Mouse (Mus musculus) myocyte (in vitro differentiated cells): ENCODE measurements at regions not wholly inside any gene's neighbourhood (a gene's known extent, or its start where the extent isn't known, plus 50 kb on each side); places are given as distances from the start of the nearest gene placed in this dataset.

ENCODE experiments used
- H3K27me3 ChIP-seq: one replicate; pipeline ENCODE4 v1.6.1; 2011; ENCODE audit not compliant: control insufficient read depth, insufficient read depth, insufficient read length
- H3K36me3 ChIP-seq: one replicate; pipeline ENCODE4 v1.6.1; 2011; ENCODE audit not compliant: control insufficient read depth, insufficient read depth
- H3K4me2 ChIP-seq: one replicate; pipeline ENCODE4 v1.6.1; 2011; ENCODE audit warnings: low read depth, control low read depth
- H3K4me3 ChIP-seq: one replicate; pipeline ENCODE4 v1.5.1; 2011; ENCODE audit warnings: mild to moderate bottlenecking, control low read depth, moderate library complexity
- H3K79me2 ChIP-seq: one replicate; pipeline ENCODE4 v1.6.1; 2011; ENCODE audit not compliant: control insufficient read depth, insufficient read depth
- H3ac ChIP-seq: one replicate; pipeline ENCODE4 v1.6.1; 2011; ENCODE audit not compliant: control insufficient read depth, insufficient read length
- CEBPB ChIP-seq: IDR thresholded peaks from 2 replicates; pipeline ENCODE4 v1.6.1; 2011; ENCODE audit warnings: mild to moderate bottlenecking, moderate library complexity; ENCODE audit not compliant: poor library complexity, insufficient read depth, severe bottlenecking
- E2F4 ChIP-seq: IDR thresholded peaks from one replicate; pipeline ENCODE4 v1.6.1; 2011; ENCODE audit warnings: mild to moderate bottlenecking, control low read depth, moderate library complexity; ENCODE audit not compliant: insufficient read depth
- MAX ChIP-seq: IDR thresholded peaks from one replicate; pipeline ENCODE4 v1.6.1; 2011; ENCODE audit warnings: low read depth, mild to moderate bottlenecking, control low read depth
- MYOD1 ChIP-seq, 3 experiments: IDR thresholded peaks; one replicate each; pipeline ENCODE4 v1.6.1; 2011; ENCODE audit warnings: control low read depth in 2 of 3, low read depth in 2 of 3, mild to moderate bottlenecking in 2 of 3, moderate library complexity in 1 of 3; ENCODE audit not compliant: insufficient read length in 2 of 3, control insufficient read depth in 1 of 3
- MYOG ChIP-seq, 3 experiments: IDR thresholded peaks; one replicate each; pipeline ENCODE4 v1.6.1; 2011; ENCODE audit warnings: control low read depth in 2 of 3, low read depth in 2 of 3, mild to moderate bottlenecking in 2 of 3; ENCODE audit not compliant: insufficient read length in 2 of 3, control insufficient read depth in 1 of 3, insufficient read depth in 1 of 3
- POLR2A ChIP-seq: IDR thresholded peaks from one replicate; pipeline ENCODE4 v1.6.1; 2011; ENCODE audit warnings: low read depth, mild to moderate bottlenecking, control low read depth, moderate library complexity; ENCODE audit not compliant: insufficient read length
- POLR2AphosphoS2 ChIP-seq: IDR thresholded peaks from one replicate; pipeline ENCODE4 v1.6.1; 2011; ENCODE audit warnings: low read depth, control low read depth; ENCODE audit not compliant: insufficient read length
- REST ChIP-seq: IDR thresholded peaks from one replicate; pipeline ENCODE4 v1.6.1; 2011; ENCODE audit warnings: mild to moderate bottlenecking, control low read depth, moderate library complexity; ENCODE audit not compliant: insufficient read depth, insufficient read length
- SRF ChIP-seq: IDR thresholded peaks from one replicate; pipeline ENCODE4 v1.6.1; 2011; ENCODE audit warnings: low read depth; ENCODE audit not compliant: control insufficient read depth, insufficient read length
- TCF12 ChIP-seq: IDR thresholded peaks from one replicate; pipeline ENCODE4 v1.6.1; 2011; ENCODE audit warnings: mild to moderate bottlenecking, control low read depth; ENCODE audit not compliant: poor library complexity, insufficient read depth, severe bottlenecking
- TCF3 ChIP-seq: IDR thresholded peaks from one replicate; pipeline ENCODE4 v1.6.1; 2011; ENCODE audit warnings: low read depth, control low read depth; ENCODE audit not compliant: insufficient read length
- USF1 ChIP-seq: IDR thresholded peaks from one replicate; pipeline ENCODE4 v1.6.1; 2011; ENCODE audit warnings: low read depth, mild to moderate bottlenecking, control low read depth, moderate library complexity

GRCm38 (mm10) chr13:115652352-115652751 lies 550.6 kb upstream of the Itga1 start:
- H3K4me3 ChIP-seq: no peak overlapping the region
- H3ac ChIP-seq: no peak overlapping the region
- no peaks in the 10 kb centered on the region for H3K79me2 ChIP-seq
- H3K4me2 ChIP-seq: no peak overlapping the region
- no peaks in the 10 kb centered on the region for H3K36me3 ChIP-seq
- TF ChIP-seq REST: no peak
- no peak for TF ChIP-seq MYOG (IDR thresholded peaks at IDR 0.05; ENCODE audit: control insufficient read depth in 1 of 3, insufficient read depth in 1 of 3, insufficient read length in 2 of 3, low read depth in 2 of 3)
- no peak for TF ChIP-seq POLR2A
- no peak for TF ChIP-seq SRF
- no peak for TF ChIP-seq MAX
- TF ChIP-seq E2F4: no peak
- TF ChIP-seq CEBPB: no peak
- TF ChIP-seq TCF12: no peak
- no peak for TF ChIP-seq POLR2AphosphoS2
- no peak for TF ChIP-seq MYOD1 (IDR thresholded peaks at IDR 0.05; ENCODE audit: control insufficient read depth in 1 of 3, insufficient read length in 2 of 3, low read depth in 2 of 3)
- TF ChIP-seq USF1: no peak
- TF ChIP-seq TCF3: no peak
- H3K27me3 ChIP-seq: no peaks in the 10 kb centered on the region

GRCm38 (mm10) chr13:115631410-115632105 lies 529.8 kb upstream of the Itga1 start:
- Histone ChIP-seq H3K36me3 (no peaks in the 10 kb centered on the region), H3K79me2 (no peaks in the 10 kb centered on the region), H3K27me3 (no peaks in the 10 kb centered on the region)

GRCm38 (mm10) chr13:115630603-115631002 lies 528.8 kb upstream of the Itga1 start:
- Histone ChIP-seq H3K79me2 (no peaks in the 10 kb centered on the region), H3K4me3 (no peak overlapping the region), H3K4me2 (no peak overlapping the region), H3K36me3 (no peaks in the 10 kb centered on the region), H3K27me3 (no peaks in the 10 kb centered on the region), H3ac (no peak overlapping the region)
- TF ChIP-seq MYOG (IDR thresholded peaks at IDR 0.05; ENCODE audit: control insufficient read depth in 1 of 3, insufficient read depth in 1 of 3, insufficient read length in 2 of 3, low read depth in 2 of 3) (no peak), TCF3 (no peak), CEBPB (no peak), REST (no peak), USF1 (no peak), MYOD1 (IDR thresholded peaks at IDR 0.05; ENCODE audit: control insufficient read depth in 1 of 3, insufficient read length in 2 of 3, low read depth in 2 of 3) (no peak), E2F4 (no peak), POLR2A (no peak), POLR2AphosphoS2 (no peak), SRF (no peak), MAX (no peak), TCF12 (no peak)

More at GRCm38 (mm10) chr13:115631410-115632105, 529.8 kb upstream of the Itga1 start:
- Histone ChIP-seq H3ac (no peak overlapping the region), H3K4me3 (no peak overlapping the region), H3K4me2 (no peak overlapping the region)
- TF ChIP-seq CEBPB (no peak), REST (no peak), SRF (no peak), TCF12 (no peak), POLR2A (no peak), USF1 (no peak), MYOD1 (IDR thresholded peaks at IDR 0.05; ENCODE audit: control insufficient read depth in 1 of 3, insufficient read length in 2 of 3, low read depth in 2 of 3) (no peak), MAX (no peak), MYOG (IDR thresholded peaks at IDR 0.05; ENCODE audit: control insufficient read depth in 1 of 3, insufficient read depth in 1 of 3, insufficient read length in 2 of 3, low read depth in 2 of 3) (no peak), TCF3 (no peak), POLR2AphosphoS2 (no peak), E2F4 (no peak)

GRCm38 (mm10) chr13:115613174-115613573 lies 511.4 kb upstream of the Itga1 start:
- H3K27me3 ChIP-seq: no peaks in the 10 kb centered on the region
- no peak overlapping the region for H3K4me3 ChIP-seq
- H3K79me2 ChIP-seq: no peaks in the 10 kb centered on the region
- H3ac ChIP-seq: no peak overlapping the region
- H3K4me2 ChIP-seq: no peak overlapping the region
- TF ChIP-seq REST (no peak), CEBPB (no peak), TCF12 (no peak), MYOG (IDR thresholded peaks at IDR 0.05; ENCODE audit: control insufficient read depth in 1 of 3, insufficient read depth in 1 of 3, insufficient read length in 2 of 3, low read depth in 2 of 3) (no peak), USF1 (no peak), MYOD1 (IDR thresholded peaks at IDR 0.05; ENCODE audit: control insufficient read depth in 1 of 3, insufficient read length in 2 of 3, low read depth in 2 of 3) (no peak), POLR2AphosphoS2 (no peak), SRF (no peak), TCF3 (no peak), POLR2A (no peak), E2F4 (no peak), MAX (no peak)
- no peaks in the 10 kb centered on the region for H3K36me3 ChIP-seq
